Mouse (Mus musculus) fat pad, adult 2 months (tissue): Measurements from ENCODE around the gene Foxc1.
A peak's percentile ranks its signal among the peaks of the same experiment; 100 is the strongest.

Experiments used
- DNase-seq: peaks from one replicate; pipeline ENCODE4 v3.0.0-alpha.2; 2011; ENCODE audit warnings: low read depth, low spot score; ENCODE audit errors: extremely low read depth

The Foxc1 gene

DNA sequence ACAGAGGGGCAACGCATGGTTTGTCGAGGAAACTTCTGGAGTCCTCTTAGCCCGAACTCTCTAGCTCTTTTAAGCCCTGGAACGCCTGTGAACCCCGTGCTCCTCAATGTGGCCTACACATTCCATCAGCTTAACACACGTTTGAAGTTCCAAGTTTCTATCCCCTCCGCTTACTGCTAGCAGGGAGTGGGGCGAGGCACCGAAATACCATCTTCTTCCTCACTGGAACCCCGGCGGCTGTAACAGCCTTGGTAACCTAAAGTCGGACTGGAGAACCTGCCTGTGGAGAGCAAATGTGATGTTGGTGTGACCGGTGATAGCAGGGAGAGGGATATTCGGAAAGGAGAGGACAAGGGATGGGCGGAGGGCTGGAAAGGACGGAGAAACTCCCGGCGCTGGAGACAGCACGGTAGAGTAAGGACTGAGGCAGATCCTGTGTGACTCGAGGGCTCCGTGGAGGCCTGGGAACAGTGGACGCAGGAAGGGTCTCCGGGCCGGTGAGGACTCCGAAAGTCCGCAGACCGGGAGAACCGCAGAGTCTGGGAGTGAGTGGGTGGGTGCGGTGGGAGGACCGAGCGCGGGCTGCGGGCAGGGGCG is 504 bp upstream of the Foxc1 start:
- no peak for DNase-seq

DNA sequence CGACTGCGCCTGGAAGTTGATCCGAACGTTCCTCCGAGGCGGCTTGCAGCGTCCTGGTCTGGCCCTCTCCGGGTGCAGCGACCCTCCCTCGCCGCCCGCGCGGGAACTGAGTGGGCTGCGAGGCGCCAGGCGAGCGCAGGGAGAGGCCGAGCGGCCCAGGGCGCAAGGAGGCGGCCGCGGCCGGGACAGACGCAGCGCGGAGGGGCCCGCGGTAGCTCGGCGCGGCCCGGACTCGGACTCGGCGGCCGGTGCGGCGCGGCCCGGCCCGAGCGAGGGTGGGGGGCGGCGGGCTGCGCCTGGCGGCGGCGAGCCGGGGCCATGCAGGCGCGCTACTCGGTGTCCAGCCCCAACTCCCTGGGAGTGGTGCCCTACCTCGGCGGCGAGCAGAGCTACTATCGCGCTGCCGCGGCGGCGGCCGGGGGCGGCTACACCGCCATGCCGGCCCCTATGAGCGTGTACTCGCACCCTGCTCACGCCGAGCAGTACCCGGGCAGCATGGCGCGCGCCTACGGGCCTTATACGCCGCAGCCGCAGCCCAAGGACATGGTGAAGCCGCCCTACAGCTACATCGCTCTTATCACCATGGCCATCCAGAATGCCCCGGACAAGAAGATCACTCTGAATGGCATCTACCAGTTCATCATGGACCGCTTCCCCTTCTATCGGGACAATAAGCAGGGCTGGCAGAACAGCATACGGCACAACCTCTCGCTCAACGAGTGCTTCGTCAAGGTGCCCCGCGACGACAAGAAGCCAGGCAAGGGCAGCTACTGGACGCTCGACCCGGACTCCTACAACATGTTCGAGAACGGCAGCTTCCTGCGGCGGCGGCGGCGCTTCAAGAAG is 680 bp downstream of the Foxc1 start:
- no peak for DNase-seq

DNA sequence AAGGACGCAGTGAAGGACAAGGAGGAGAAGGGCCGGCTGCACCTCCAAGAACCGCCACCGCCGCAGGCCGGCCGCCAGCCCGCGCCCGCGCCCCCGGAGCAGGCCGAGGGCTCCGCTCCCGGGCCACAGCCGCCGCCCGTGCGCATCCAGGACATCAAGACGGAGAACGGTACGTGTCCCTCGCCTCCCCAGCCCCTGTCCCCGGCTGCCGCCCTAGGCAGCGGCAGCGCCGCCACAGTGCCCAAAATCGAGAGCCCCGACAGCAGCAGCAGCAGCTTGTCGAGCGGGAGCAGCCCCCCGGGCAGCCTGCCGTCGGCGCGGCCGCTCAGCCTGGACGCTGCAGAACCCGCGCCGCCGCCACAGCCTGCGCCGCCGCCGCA is 1.3 kb downstream of the Foxc1 start:
- no peak for DNase-seq

DNA sequence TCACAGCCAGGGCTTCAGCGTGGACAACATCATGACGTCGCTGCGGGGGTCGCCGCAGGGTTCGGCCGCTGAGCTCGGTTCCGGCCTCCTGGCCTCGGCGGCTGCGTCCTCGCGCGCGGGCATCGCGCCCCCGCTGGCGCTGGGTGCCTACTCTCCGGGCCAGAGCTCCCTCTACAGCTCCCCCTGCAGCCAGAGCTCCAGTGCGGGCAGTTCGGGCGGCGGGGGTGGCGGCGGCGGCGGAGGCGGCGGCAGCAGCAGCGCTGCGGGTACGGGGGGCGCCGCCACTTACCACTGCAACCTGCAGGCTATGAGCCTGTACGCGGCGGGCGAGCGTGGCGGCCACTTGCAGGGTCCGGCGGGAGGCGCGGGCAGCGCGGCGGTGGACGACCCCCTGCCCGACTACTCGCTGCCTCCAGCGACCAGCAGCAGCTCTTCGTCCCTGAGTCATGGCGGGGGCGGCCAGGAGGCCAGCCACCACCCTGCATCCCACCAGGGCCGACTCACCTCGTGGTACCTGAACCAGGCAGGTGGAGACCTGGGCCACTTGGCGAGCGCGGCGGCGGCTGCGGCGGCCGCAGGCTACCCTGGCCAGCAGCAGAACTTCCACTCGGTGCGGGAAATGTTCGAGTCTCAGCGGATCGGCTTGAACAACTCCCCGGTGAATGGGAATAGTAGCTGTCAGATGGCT is 1.8 kb downstream of the Foxc1 start:
- DNase-seq: no peak

DNA sequence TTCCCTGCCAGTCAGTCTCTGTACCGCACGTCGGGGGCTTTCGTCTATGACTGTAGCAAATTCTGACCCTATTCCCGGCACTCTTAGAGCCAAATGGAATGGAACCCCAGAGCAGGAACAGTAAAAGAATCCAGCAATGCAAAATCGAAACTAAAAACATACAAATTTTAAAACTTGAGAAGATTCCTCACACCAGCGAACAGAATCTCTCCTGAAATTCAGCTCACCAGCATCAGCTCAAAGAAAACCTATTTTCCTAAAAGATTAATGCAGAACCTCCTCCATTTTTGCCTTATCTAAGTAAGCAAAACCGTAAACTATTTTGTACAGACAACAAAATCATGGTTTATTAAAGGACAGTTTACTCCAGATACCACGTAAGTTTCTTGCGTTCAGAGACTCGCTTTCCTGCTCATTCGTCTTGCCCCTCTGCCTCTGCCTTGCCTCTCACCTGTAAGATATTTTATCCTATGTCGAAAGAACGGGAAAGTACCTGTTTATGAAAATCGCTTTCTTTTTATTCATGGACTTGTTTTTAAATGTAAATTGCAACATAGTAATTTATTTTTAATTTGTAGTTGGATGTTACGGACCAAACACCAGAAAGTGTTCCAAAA is 2.5 kb downstream of the Foxc1 start:
- DNase-seq: no peak

DNA sequence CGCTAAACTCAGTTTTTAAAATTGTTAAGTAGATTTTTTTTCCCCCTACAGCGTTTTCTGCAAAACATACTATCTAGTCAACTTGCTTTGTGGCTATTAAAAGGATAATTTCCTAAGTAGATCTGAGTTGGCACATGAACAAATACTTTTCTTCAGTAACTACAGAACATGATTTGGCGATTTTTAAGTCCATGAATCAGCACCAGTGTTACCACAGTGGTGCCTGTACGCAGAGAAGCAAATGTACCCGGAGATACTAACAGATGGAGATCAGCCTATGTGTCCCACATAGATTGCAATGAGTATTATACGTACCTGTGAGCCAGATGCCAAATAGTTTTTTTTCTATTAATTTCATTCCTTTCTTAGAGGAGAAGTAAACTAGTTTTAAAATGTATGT is 3.3 kb downstream of the Foxc1 start:
- DNase-seq: no peak

DNA sequence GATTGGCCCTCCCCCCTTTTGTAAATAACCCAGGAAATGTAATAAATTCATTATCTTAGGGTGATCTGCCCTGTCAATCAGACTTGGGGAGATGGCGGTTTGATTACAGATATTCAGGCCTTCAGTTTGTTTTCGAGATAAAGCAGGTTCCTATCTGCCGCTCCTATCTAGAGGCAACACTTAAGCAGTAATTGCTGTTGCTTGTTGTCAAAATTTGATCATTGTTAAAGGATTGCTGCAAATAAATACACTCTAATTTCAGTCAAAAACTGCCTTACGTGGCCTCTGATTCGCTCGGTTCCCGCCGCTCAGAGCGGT is 3.9 kb downstream of the Foxc1 start:
- DNase-seq: no peak

DNA sequence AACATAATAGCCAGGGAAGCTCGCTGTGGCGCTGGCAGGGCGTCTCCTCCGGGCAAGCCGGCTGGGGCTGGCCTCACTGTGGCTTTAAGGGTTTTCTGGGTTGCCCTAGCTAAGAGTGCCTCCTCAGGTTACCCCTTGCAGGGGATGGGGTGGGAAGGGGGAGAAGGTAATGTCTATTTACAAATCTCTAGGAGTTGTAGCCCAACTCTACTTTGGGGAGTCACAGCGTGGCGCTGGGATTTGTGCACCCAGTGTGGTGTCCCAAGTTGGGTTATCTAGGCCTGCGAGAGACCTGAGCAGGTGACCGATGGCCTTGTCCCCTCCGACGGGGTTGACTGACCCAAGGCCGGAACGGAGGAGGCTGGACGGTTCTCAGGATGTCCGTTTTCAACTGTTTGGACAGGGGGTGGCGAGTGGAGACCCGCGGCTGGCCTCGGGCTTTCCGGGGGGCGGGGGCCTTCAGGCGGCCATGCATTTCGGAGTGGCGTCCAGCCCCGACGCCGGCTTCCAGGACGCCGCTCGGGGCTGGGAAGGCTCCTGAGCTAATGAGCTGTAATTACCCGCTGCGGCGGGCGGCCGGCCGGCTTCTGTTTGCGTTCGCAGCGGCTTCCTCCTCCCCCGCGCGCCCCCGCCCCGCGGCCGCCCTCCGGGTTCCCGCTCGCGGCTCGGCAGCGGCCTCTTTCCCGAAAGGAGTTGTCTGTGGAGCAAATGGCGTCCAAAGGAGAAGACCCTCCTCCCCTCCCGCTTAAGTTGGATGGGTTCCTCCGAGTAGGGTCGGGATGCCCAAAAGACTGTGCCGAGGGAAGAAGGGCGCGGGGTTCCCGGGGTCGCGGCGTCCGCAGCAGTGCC is 4.5 kb downstream of the Foxc1 start:
- DNase-seq: no peak

DNA sequence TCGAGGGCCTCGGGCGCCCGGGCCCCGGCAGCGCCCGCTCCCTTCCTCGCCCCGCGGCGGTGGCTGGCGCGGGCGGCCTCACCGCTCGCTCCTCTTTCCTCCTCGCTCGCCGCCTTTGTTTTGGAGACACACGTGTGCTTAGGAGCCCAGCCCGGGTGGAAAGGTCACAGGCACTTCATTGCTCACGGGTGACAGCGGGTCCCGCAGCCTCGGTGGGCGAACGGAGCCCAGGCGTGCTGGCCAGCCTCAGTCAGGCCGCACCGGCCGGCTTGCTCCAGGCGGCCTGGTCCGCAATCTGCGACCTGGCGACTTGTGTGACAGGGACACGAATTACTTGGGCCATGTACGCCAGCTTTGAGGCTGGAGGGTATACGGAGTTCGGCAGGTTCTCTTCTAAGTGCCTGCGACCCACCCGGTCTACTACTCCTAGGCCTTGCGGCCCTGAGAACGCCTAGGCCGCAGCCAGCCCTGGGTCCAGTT is 5.1 kb downstream of the Foxc1 start:
- DNase-seq: no peak

DNA sequence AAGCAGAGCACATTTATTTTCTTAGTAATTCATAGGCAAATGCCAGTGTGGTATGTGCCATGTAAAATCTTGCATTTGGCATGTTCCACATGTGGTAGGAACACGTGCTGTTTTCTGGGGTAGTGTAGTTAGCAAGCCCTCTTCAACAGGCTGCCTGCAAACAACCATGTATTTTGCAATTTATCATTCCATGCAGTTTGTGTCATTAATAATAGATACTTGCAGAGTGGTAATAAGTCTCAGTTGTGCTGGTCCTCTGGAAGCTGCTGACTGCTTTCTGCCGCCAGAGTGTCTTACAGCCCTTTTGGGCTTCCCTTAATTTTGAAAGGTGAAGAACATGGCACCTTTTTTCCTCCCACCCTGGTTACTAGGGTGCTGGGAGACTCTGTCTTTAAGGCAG is 6.3 kb downstream of the Foxc1 start:
- no peak for DNase-seq

DNA sequence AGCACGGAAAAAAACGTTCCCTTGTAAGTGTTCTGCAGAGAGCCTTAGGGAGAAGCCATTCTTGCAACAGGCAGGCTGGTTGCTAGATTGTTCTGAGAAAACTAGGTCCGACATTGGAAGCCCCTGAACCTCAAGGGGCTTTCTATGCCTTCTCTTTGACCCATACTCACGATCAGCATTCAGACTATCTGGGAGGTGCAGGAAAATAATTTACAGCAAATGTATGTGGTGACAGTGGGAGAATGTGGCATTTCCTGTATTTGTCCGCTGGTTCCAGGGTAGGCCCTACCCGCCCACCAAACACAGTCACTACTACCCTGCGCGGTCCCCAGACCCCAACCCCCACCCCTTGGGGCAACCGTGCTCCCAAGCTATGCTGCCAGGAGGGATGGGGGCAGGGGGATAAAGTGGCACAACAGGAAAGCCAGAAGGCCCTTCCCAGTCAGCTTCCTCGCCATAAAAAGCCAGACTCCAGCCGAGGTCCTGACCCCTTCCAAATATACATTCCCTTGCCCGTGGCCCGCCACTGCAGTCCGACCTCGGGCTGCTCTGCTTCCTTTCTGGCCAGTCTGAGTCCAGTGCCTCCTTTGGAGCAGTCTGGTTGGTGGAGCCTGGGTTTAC is 9.1 kb downstream of the Foxc1 start:
- DNase-seq: no peak

DNA sequence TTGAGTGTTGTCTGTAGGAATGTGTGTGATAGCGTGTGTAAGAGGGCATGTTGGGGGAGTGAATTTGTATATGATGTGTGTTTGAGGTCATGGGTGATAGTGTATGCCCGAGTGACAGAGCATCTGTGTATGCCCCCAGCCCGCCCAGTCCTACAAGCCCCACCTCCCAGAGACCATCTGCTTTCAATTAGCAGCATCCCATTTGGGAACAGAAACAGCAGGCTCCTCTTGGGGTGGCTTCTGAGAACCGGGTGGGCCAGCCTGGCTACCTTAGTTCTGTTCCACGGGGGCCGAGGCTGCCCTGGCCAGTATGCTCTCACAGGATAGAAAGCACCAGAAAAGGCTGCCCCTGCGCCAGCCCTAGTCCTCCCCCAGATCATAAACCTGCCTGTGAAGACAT is 11.9 kb downstream of the Foxc1 start:
- no peak for DNase-seq

DNA sequence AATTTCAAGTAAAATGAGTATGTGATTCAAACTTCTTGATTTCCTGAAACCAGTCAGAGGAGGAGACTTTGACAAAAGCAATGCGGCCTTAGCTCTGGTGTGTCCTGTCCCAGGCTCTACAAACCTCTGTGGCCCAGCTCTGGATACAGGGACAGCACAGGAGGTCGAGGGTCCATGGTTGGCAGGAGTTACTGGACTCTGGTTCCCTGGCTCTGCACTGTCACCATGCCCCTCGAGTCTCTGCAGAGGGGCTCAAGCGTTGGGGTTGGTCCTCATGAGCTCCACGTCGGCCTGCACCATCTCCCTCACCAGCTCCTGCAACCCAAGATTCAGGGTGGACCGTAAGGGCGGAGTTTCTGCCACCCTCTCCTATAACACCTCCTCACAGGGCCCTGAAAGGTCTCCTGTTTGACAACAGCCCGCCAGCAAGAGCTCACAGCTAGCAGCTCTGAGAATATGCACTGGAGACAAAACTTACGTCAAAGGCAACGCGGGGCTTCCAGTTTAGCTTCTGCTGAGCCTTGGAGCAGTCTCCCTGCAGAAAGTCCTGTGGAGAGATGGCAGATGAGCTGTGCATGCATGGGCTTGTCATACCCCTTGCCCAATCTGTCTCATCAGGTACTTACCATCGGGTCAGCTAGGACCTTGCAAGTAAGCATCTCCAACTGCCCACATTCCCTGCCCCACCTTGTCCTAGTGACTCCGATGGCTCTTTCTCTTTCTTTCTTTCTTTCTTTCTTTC is 13.4 kb downstream of the Foxc1 start:
- DNase-seq: peak; percentile 79

DNA sequence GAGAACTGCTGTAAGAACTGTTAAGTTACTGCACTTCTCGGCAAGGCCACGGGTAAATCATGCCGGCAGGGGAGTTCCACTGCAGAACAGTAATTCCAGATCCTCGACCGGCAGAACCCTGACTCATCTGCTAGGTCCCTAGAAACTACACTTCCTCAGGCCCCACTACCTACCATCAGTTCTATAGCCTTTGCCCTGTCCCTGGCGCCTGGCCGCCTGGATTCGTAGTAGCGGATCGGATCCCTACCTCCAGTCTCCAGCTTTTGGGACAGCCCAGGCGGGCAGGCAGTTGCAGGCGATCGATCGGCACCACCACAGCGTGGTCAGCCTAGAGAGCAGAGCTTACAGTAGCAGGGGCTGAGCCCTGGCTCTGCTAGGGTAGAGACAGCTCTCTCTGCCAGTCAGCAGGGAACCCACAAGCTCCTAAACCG is 14.2 kb downstream of the Foxc1 start:
- no peak for DNase-seq

DNA sequence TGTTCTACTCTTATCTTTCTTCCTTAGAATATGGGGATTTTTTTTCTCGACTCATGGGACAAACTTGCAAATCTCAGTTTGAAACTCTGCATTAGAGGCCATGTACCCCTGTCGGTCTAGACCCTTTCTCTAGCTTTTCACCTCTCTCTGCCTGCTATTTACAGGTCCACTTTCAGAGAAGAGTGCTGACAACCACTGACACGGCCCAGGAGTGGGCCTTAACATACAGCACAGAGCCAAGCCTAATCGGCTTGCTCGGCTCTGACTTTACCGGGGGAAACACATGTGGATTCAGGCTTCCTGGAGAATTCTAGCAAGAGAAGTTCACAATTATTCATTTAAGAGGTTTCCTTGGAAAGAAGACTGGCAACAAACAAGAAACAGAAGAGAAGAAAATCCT is 14.6 kb downstream of the Foxc1 start:
- DNase-seq: no peak

DNA sequence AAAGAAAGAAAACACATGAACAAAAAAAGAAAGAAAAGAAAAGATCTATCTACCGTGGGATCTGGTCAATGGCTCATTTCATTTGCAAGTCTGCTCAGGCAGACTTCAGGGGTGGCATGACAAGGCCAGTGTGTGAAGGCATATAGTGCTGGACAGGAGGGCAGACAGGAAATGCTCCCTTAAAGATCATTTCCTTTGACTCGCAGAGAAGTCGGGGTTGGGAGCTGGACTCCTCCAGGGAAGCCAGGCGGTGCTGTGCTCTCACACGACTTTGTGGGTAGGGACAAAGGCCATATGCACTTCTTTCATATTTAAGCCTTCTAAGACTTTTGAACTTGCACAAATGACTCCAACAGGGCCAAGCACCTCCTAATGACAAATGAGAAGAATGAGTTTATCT is 16.9 kb downstream of the Foxc1 start:
- DNase-seq: no peak

DNA sequence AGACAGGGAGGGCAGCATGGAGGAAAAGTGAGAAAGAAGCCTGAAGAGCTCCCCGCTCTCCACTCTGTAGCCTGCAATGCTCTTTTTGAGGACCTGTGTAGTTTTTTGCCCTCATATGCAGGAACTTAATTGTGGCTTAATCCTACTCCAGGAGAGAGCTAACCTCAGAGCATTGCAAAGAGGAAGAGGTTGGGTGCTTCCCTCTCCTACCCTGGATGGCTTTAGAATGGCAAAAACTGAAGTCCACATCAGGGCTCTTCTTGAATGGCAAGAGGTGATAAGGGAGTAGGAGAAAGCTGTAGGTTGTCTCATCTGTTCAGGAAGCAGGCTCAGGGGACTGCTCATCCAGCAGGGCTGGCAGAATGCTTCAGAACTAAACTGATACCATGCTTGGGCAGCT is 18.7 kb downstream of the Foxc1 start:
- no peak for DNase-seq

DNA sequence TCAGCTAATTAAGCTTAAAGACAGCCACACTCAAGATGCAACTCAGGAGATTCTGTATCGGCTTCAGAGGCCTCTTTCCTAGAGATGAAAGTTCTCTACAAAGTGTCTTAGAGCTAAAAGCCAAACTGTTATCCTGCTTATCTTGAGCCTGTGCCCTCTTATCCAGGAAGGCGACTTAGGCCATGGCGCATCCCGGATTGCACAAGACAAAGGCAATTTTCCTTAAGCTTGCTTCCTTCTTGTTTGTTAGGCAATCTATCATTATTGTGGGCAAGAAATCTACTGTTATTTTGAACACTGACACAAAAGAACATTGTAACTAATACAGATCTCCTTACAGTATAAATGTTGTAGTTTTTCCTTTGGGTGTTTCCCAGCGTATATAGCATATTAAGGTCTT is 20.7 kb downstream of the Foxc1 start:
- peak; percentile 59 for DNase-seq

DNA sequence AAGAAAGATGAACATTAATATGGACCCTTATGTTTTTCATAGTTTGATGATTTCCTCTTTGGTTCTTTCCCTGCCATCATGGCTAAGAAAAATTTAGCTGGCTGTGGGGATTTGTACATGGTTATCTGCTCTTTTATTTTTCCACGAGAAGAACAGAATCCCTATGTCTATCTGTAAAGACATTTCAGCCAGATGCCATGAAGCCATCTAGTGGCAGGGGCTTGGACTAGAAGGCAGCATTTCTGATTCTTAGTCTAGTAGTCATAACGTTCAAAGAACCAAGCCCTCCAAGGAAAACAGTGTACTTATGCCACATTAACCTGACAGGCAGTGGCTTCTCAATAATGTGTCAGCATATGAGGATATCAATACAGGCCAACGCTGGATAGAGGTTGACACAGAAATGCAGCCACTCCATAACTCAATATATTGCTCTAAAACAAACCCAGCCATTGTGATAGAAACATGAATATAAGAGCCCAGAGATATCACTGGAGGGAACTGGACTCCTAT is 21.4 kb downstream of the Foxc1 start:
- DNase-seq: no peak

DNA sequence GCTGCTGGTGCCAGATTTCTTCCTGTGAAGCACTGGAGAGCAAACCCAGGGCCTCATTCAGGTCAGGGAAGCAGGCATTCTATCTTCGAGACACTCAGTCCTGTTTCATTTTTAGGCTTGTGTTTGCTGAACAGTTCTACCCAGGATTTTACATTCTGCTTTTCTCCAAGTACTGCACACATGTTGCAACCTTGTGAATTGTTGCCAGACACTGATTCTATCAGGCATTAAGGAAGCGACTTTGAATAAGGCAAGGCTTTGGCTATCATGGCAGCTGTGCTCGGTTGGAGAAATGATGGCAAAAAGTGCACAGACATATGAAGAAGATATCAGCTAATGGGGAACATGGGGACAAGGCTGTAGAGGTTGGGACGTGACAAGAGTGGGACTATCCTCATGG is 22.0 kb downstream of the Foxc1 start:
- DNase-seq: peak; percentile 66
